Mouse (Mus musculus) olfactory bulb, adult 2 months (tissue): ENCODE measurements around the gene Tmem87b. TPM values are rescaled to one million over a fixed set of nuclear protein-coding genes. Genes with fewer than 3 reads are reported as not detected.
A peak's percentile ranks its signal among the peaks of the same experiment; 100 is the strongest.

Source experiments
- H3K27ac ChIP-seq: fragments of 200-500 bp; 2 replicates; pipeline ENCODE4 v1.5.1; 2012; ENCODE audit warnings: low read depth, low read length; ENCODE audit not compliant: insufficient read depth
- H3K4me1 ChIP-seq: fragments of 200-500 bp; 2 replicates; pipeline ENCODE4 v1.6.1; 2012; ENCODE audit warnings: low read length; ENCODE audit not compliant: control insufficient read depth, insufficient read depth
- H3K4me3 ChIP-seq: fragments of 200-500 bp; 2 replicates; pipeline ENCODE4 v1.5.1; 2012; ENCODE audit warnings: mild to moderate bottlenecking, low read depth, low read length, moderate library complexity; ENCODE audit not compliant: insufficient read depth
- CTCF ChIP-seq: fragments of 200-500 bp; IDR thresholded peaks from 2 replicates; pipeline ENCODE4 v1.5.1; 2012; ENCODE audit warnings: low read depth, mild to moderate bottlenecking, low read length, moderate library complexity; ENCODE audit not compliant: insufficient read depth
- POLR2A ChIP-seq: fragments of 200-500 bp; IDR thresholded peaks from 2 replicates; pipeline ENCODE4 v1.6.1; 2012; ENCODE audit warnings: mild to moderate bottlenecking, low read depth, low read length, moderate library complexity; ENCODE audit not compliant: insufficient read depth
- WGBS: fragments of 180-500 bp; shearing (Covaris S2); methylation state at CpG from one replicate; pipeline ENCODE4 v1.1.7; 2018; 5-methylcytosine and 5-hydroxymethylcytosine counted together
- polyA plus RNA-seq: library from polyadenylated mRNA; stranded (reverse); fragments of >200 nt; gene quantifications from 2 replicates; pipeline ENCODE4 v1.2.4, GENCODE M21; 2012; ENCODE audit warnings: low replicate concordance; ENCODE audit not compliant: missing spikeins, insufficient read depth, insufficient read length

Tmem87b gene
- polyA plus RNA-seq, 1 experiment: not detected

DNA sequence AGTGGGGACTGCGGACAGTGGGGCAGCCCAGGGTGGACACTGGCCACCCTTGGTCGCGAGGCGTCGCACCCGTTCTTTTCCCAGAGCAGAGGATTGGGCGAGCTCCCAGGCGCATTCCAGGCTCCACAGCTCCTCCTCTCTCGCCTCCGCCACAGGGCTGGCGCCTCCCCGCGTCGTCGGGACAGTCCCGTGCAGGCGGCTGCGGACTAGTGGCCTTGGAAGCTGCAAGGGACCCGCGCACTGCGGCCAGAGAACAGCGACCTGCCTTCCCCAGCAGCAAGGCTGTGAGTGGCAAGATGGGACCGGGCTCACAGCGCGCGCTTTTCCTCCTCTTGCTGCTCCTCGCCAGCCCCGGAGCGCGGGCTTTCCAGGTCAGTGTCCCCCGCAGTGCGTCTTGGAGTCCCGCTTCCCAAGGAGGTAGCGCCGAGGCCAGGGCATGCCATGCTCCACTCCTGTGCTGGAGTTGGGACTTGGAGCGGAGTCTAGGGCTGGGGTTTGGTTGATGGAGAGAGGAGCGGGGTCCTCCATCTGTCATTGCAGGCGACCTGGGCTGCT is 45.9 kb downstream of the Tmem87b start:
- H3K4me3 ChIP-seq: peak overlapping the region; percentile 38

GRCm38 (mm10) chr2:128865061-128865460 is 47.1 kb downstream of the Tmem87b start:
- H3K27ac ChIP-seq: no peak overlapping the region
- H3K4me1 ChIP-seq: peaks cover 8% of the 10 kb centered on the region
- WGBS: 54% methylated on average over 3 of the region's 3 CpGs
- TF ChIP-seq POLR2A (no peak), CTCF (no peak)
- H3K4me3 ChIP-seq: no peak overlapping the region

More for the DNA sequence above, 45.9 kb downstream of the Tmem87b start:
- TF ChIP-seq CTCF (no peak), POLR2A (no peak)
- under 1% methylated on average over 38 of the region's 38 CpGs for WGBS
- H3K4me1 ChIP-seq: peaks cover 8% of the 10 kb centered on the region
- no peak overlapping the region for H3K27ac ChIP-seq

DNA sequence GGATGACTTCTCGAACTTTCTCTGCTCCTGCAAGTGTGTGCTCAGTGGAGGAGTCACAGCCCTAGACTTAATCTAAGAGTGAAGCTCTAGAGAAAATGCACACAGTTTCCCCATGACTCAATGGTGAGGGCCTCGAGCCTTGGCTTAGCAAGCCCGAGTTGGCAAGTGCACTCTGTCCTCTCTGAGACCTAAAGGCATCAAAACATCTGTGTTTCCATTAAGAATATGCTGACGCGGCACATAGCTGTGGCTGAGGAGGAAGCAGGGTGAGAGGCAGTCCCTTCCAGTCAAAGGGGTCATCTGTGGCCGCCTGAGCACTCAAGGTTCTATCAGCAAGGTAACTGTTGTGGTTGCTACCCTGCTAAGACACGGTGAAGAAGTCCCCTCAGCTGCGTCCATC is 53.7 kb downstream of the Tmem87b start:
- WGBS: 84% methylated on average over 8 of the region's 8 CpGs
- no peak overlapping the region for H3K4me3 ChIP-seq
- no peak for TF ChIP-seq POLR2A
- TF ChIP-seq CTCF: no peak

GRCm38 (mm10) chr2:128872256-128872655 is 54.3 kb downstream of the Tmem87b start:
- no peak overlapping the region for H3K27ac ChIP-seq
- H3K4me3 ChIP-seq: no peak overlapping the region
- 94% methylated on average over 9 of the region's 9 CpGs for WGBS
- H3K4me1 ChIP-seq: no peaks in the 10 kb centered on the region
- TF ChIP-seq CTCF: no peak
- no peak for TF ChIP-seq POLR2A

More for the DNA sequence above, 53.7 kb downstream of the Tmem87b start:
- Histone ChIP-seq H3K4me1 (no peaks in the 10 kb centered on the region), H3K27ac (no peak overlapping the region)

- no peaks in the 10 kb centered on the region for H3K4me1 ChIP-seq
- WGBS: 51% methylated on average over 8 of the region's 8 CpGs
- no peak overlapping the region for H3K4me3 ChIP-seq
- TF ChIP-seq POLR2A (no peak), CTCF (no peak)
- no peak overlapping the region for H3K27ac ChIP-seq
Measured at GRCm38 (mm10) chr2:128875526-128875925, 57.6 kb downstream of the Tmem87b start.

- no peak overlapping the region for H3K27ac ChIP-seq
- WGBS: 76% methylated on average over 4 of the region's 4 CpGs
- no peak overlapping the region for H3K4me3 ChIP-seq
- H3K4me1 ChIP-seq: no peaks in the 10 kb centered on the region
- no peak for TF ChIP-seq CTCF
- no peak for TF ChIP-seq POLR2A
Measured at GRCm38 (mm10) chr2:128881236-128881635, 63.3 kb downstream of the Tmem87b start.

GRCm38 (mm10) chr2:128885225-128885811 is 67.4 kb downstream of the Tmem87b start:
- no peak for TF ChIP-seq POLR2A
- TF ChIP-seq CTCF: no peak
- Histone ChIP-seq H3K4me3 (no peak overlapping the region), H3K4me1 (no peaks in the 10 kb centered on the region), H3K27ac (no peak overlapping the region)
- 41% methylated on average over 8 of the region's 8 CpGs for WGBS

GRCm38 (mm10) chr2:128887866-128888550 is 70.1 kb downstream of the Tmem87b start:
- TF ChIP-seq POLR2A (no peak), CTCF (no peak)
- H3K4me3 ChIP-seq: no peak overlapping the region
- H3K4me1 ChIP-seq: peaks cover 4% of the 10 kb centered on the region
- H3K27ac ChIP-seq: no peak overlapping the region
- WGBS: 61% methylated on average over 6 of the region's 6 CpGs

- Histone ChIP-seq H3K4me1 (peaks cover 4% of the 10 kb centered on the region), H3K27ac (no peak overlapping the region), H3K4me3 (no peak overlapping the region)
- TF ChIP-seq POLR2A (no peak), CTCF (no peak)
- WGBS: 88% methylated on average over 4 of the region's 4 CpGs
Measured at GRCm38 (mm10) chr2:128890661-128891335, 72.9 kb downstream of the Tmem87b start.
